Mouse (Mus musculus): Measurements from ENCODE around the gene Mab21l1. TPM values are rescaled to one million over a fixed set of nuclear protein-coding genes. Genes with fewer than 3 reads are reported as not detected.
A peak's percentile ranks its signal among the peaks of the same experiment; 100 is the strongest.

The Mab21l1 gene
- total RNA-seq, 2 experiments from 2014 or later = 1.7 to 2.0 TPM

- H3K27ac ChIP-seq = peak overlapping the region; percentile 76
- intact Hi-C loops (cut with DNase I) = loop anchor here (10.0 kb wide), 1 partner anchor 213 kb away; no protein-coding TSS in a partner anchor
- DNase-seq (ENCODE audit: extremely low spot score in 1 of 2, low spot score in 2 of 2) = peak; percentile 28 to 37
Measured at GRCm38 (mm10) chr3:55787487-55788213, 5.3 kb downstream of the Mab21l1 start.

GRCm38 (mm10) chr3:55788214-55788586, 5.9 kb downstream of the Mab21l1 start:
- TF ChIP-seq CTCF (IDR thresholded peaks at IDR 0.05) = no peak
- Histone ChIP-seq H3K4me3 (peak overlapping the region; percentile 29), H3K27ac (peak overlapping the region; percentile 76; the same call in 1 of the 2 replicates)
- intact Hi-C loops (cut with DNase I) = loop anchor here (10.0 kb wide), 1 partner anchor 213 kb away; no protein-coding TSS in a partner anchor
- no peak for DNase-seq (ENCODE audit: extremely low spot score in 1 of 2, low spot score in 2 of 2)

More at GRCm38 (mm10) chr3:55787487-55788213, 5.3 kb downstream of the Mab21l1 start:
- TF ChIP-seq CTCF (IDR thresholded peaks at IDR 0.05) = no peak
- H3K4me3 ChIP-seq = peak overlapping the region; percentile 29

GRCm38 (mm10) chr3:55788621-55789201, 6.4 kb downstream of the Mab21l1 start:
- no peak overlapping the region for H3K4me3 ChIP-seq
- TF ChIP-seq CTCF (IDR thresholded peaks at IDR 0.05) = no peak
- H3K27ac ChIP-seq = no peak overlapping the region
- DNase-seq (ENCODE audit: extremely low spot score in 1 of 2, low spot score in 2 of 2) = no peak
- intact Hi-C loops (cut with DNase I) = loop anchor here (10.0 kb wide), 1 partner anchor 214 kb away; no protein-coding TSS in a partner anchor

GRCm38 (mm10) chr3:55789856-55790255, 7.5 kb downstream of the Mab21l1 start:
- Histone ChIP-seq H3K27ac (no peak overlapping the region), H3K4me3 (no peak overlapping the region)
- intact Hi-C loops (cut with DNase I) = loop anchor here (10.0 kb wide), 1 partner anchor 215 kb away; no protein-coding TSS in a partner anchor
- DNase-seq (ENCODE audit: extremely low spot score in 1 of 2, low spot score in 2 of 2) = no peak
- peak; percentile 18 for TF ChIP-seq CTCF (IDR thresholded peaks at IDR 0.05)

- intact Hi-C loops (cut with DNase I) = no loop called here
- no peak for TF ChIP-seq CTCF (IDR thresholded peaks at IDR 0.05)
- no peak for DNase-seq (ENCODE audit: extremely low spot score in 1 of 2, low spot score in 2 of 2)
- H3K27ac ChIP-seq = no peak overlapping the region
- H3K4me3 ChIP-seq = no peak overlapping the region
Measured at GRCm38 (mm10) chr3:55790609-55791008, 8.3 kb downstream of the Mab21l1 start.

GRCm38 (mm10) chr3:55792251-55792650, 9.9 kb downstream of the Mab21l1 start:
- TF ChIP-seq CTCF (IDR thresholded peaks at IDR 0.05) = no peak
- Histone ChIP-seq H3K27ac (no peak overlapping the region), H3K4me3 (no peak overlapping the region)
- intact Hi-C loops (cut with DNase I) = no loop called here
- peak in 1 of 2 experiments; percentile 8 for DNase-seq (ENCODE audit: extremely low spot score in 1 of 2, low spot score in 2 of 2)

- TF ChIP-seq CTCF (IDR thresholded peaks at IDR 0.05) = no peak
- intact Hi-C loops (cut with DNase I) = no loop called here
- H3K27ac ChIP-seq = no peak overlapping the region
- H3K4me3 ChIP-seq = no peak overlapping the region
- no peak for DNase-seq (ENCODE audit: extremely low spot score in 1 of 2, low spot score in 2 of 2)
Measured at GRCm38 (mm10) chr3:55793842-55794575, 11.7 kb downstream of the Mab21l1 start.

GRCm38 (mm10) chr3:55794768-55795167, 12.5 kb downstream of the Mab21l1 start:
- Histone ChIP-seq H3K27ac (no peak overlapping the region), H3K4me3 (no peak overlapping the region)
- intact Hi-C loops (cut with DNase I) = no loop called here
- no peak for TF ChIP-seq CTCF (IDR thresholded peaks at IDR 0.05)
- DNase-seq (ENCODE audit: extremely low spot score in 1 of 2, low spot score in 2 of 2) = no peak

GRCm38 (mm10) chr3:55814993-55815625, 32.8 kb downstream of the Mab21l1 start:
- no peak for TF ChIP-seq CTCF (IDR thresholded peaks at IDR 0.05)
- DNase-seq (ENCODE audit: extremely low spot score in 1 of 2, low spot score in 2 of 2) = no peak
- H3K4me3 ChIP-seq = no peak overlapping the region
- H3K27ac ChIP-seq = no peak overlapping the region
- intact Hi-C loops (cut with DNase I) = no loop called here

- intact Hi-C loops (cut with DNase I) = no loop called here
- Histone ChIP-seq H3K27ac (no peak overlapping the region), H3K4me3 (no peak overlapping the region)
- no peak for DNase-seq (ENCODE audit: extremely low spot score in 1 of 2, low spot score in 2 of 2)
- TF ChIP-seq CTCF (IDR thresholded peaks at IDR 0.05) = no peak
Measured at GRCm38 (mm10) chr3:55816096-55816495, 33.8 kb downstream of the Mab21l1 start.

GRCm38 (mm10) chr3:55816638-55817375, 34.5 kb downstream of the Mab21l1 start:
- TF ChIP-seq CTCF (IDR thresholded peaks at IDR 0.05) = no peak
- H3K4me3 ChIP-seq = no peak overlapping the region
- no peak overlapping the region for H3K27ac ChIP-seq
- intact Hi-C loops (cut with DNase I) = no loop called here
- no peak for DNase-seq (ENCODE audit: extremely low spot score in 1 of 2, low spot score in 2 of 2)

All from left cerebral cortex, adult 2 months (tissue).